Mouse (Mus musculus) adrenal gland, adult 18-20 months (tissue): ENCODE data around the gene Dusp7. TPM values are rescaled to one million over a fixed set of nuclear protein-coding genes. Genes with fewer than 3 reads are reported as not detected.

Experiments used
- DNase-seq, 2 experiments: peaks; one replicate each; pipeline ENCODE4 v3.0.0; 2021 to 2022; ENCODE audit warnings: low spot score in 2 of 2
- total RNA-seq, 2 experiments: library from RNA; stranded (reverse); gene quantifications; 1 replicate in 1 of 2; 2 replicates in 1 of 2; pipeline ENCODE4 v1.2.3; 2021

The Dusp7 gene
- total RNA-seq, 2 experiments from 2014 or later, result 11.8 to 22.2 TPM

GRCm38 (mm10) chr9:106417841-106418625 is 49.6 kb downstream of the Dusp7 start:
- peak; percentile 60 to 72 for DNase-seq

GRCm38 (mm10) chr9:106420608-106421007 is 52.2 kb downstream of the Dusp7 start:
- DNase-seq, result no peak

GRCm38 (mm10) chr9:106421033-106421864 is 52.8 kb downstream of the Dusp7 start:
- DNase-seq, result no peak

- peak; percentile 76 to 85 for DNase-seq
These were observed 53.4 kb downstream of the Dusp7 start for GRCm38 (mm10) chr9:106421865-106422160.

Other genes with a start within 250 kb of the Dusp7 start
- 1 to 10 TPM; 1.9 to 2.7 TPM for gene Glyctk, start 210.5 kb upstream of the Dusp7 start, total RNA-seq
- gene Wdr82, start 197.7 kb upstream of the Dusp7 start, total RNA-seq, result 10 to 100 TPM; 73.7 to 81.6 TPM
- 100 to 1,000 TPM; 105 to 110 TPM for gene Ppm1m, start 168.9 kb upstream of the Dusp7 start, total RNA-seq
- gene Twf2, start 165.5 kb upstream of the Dusp7 start, total RNA-seq, result 10 to 100 TPM; 41.1 to 78.7 TPM
- gene Tlr9, start 146.0 kb upstream of the Dusp7 start, total RNA-seq, result under 1 TPM; 0.63 to 0.83 TPM
- 1,000 to 10,000 TPM; 1,196 to 1,991 TPM for gene Alas1, start 120.0 kb upstream of the Dusp7 start, total RNA-seq
- 1 to 10 TPM; 3.2 to 4.3 TPM for gene Poc1a, start 87.6 kb upstream of the Dusp7 start, total RNA-seq
- 100 to 1,000 TPM; 339 to 377 TPM for gene Rpl29, start 60.8 kb downstream of the Dusp7 start, total RNA-seq
- 10 to 100 TPM; 13.9 to 14.9 TPM for gene Acy1, start 69.7 kb downstream of the Dusp7 start, total RNA-seq
- gene Abhd14b, start 78.8 kb downstream of the Dusp7 start, total RNA-seq, result 10 to 100 TPM; 29.6 to 43.4 TPM
- 10 to 100 TPM; 18.3 to 21.3 TPM for gene Abhd14a, start 79.0 kb downstream of the Dusp7 start, total RNA-seq
- 10 to 100 TPM; 22.4 to 28.0 TPM for gene Pcbp4, start 84.7 kb downstream of the Dusp7 start, total RNA-seq
- under 1 TPM; 0.20 to 0.29 TPM for gene Gpr62, start 97.3 kb downstream of the Dusp7 start, total RNA-seq
- gene Rrp9, start 107.3 kb downstream of the Dusp7 start, total RNA-seq, result 10 to 100 TPM; 32.7 to 47.8 TPM
- gene Parp3, start 108.3 kb downstream of the Dusp7 start, total RNA-seq, result 10 to 100 TPM; 35.9 to 63.4 TPM
- gene Iqcf1, start 131.3 kb downstream of the Dusp7 start, total RNA-seq, result not detected
- gene Iqcf5, start 145.9 kb downstream of the Dusp7 start, total RNA-seq, result not detected
- not detected for gene Iqcf3, start 193.0 kb downstream of the Dusp7 start, total RNA-seq
- gene Iqcf4, start 202.4 kb downstream of the Dusp7 start, total RNA-seq, result not detected